Mouse (Mus musculus): ENCODE measurements around the gene Dnttip2.

Gene Dnttip2

GRCm38 (mm10) chr3:122330484-122330883 lies 56.3 kb downstream of the Dnttip2 start:
- DNase-seq (ENCODE audit: low spot score), result no peak

- no peak for DNase-seq (ENCODE audit: low spot score)
Observed at GRCm38 (mm10) chr3:122333493-122333892, 59.3 kb downstream of the Dnttip2 start.

- no peak for DNase-seq (ENCODE audit: low spot score)
Observed at GRCm38 (mm10) chr3:122333902-122334301, 59.7 kb downstream of the Dnttip2 start.

GRCm38 (mm10) chr3:122334375-122334774 lies 60.2 kb downstream of the Dnttip2 start:
- DNase-seq (ENCODE audit: low spot score), result no peak
